Mouse (Mus musculus) midbrain, embryonic 14.5 days (tissue): ENCODE data around the gene Cmtm3. TPM values are rescaled to one million over a fixed set of nuclear protein-coding genes. Genes with fewer than 3 reads are reported as not detected.

Experiments
- ATAC-seq: fragments of 200-750 bp; cut with Nextera tagmentation; 2 replicates; pipeline ENCODE4 v1.8.0; 2017; ENCODE audit warnings: moderate number of reproducible peaks, moderate library complexity; ENCODE audit not compliant: low FRiP score, low TSS enrichment
- DNase-seq: peaks from one replicate; pipeline ENCODE4 v3.0.0-alpha.2; 2015
- H3K27ac ChIP-seq: fragments of 300-500 bp; sonication (generic); replicated peaks from 2 replicates; pipeline ENCODE4 v1.5.1; 2014; ENCODE audit warnings: mild to moderate bottlenecking, low read depth, low read length, moderate library complexity
- H3K27me3 ChIP-seq: fragments of 300-500 bp; sonication (generic); 2 replicates; pipeline ENCODE4 v1.6.1; 2014; ENCODE audit warnings: low read length, control low read depth, mixed read lengths; ENCODE audit not compliant: control insufficient read depth, insufficient read depth
- H3K36me3 ChIP-seq: fragments of 300-500 bp; sonication (generic); 2 replicates; pipeline ENCODE4 v1.6.1; 2014; ENCODE audit warnings: low read length, control low read depth; ENCODE audit not compliant: control insufficient read depth, insufficient read depth
- H3K4me1 ChIP-seq: fragments of 300-500 bp; sonication (generic); 2 replicates; pipeline ENCODE4 v1.6.1; 2014; ENCODE audit warnings: mild to moderate bottlenecking, antibody characterized with exemption, low read length, control low read depth; ENCODE audit not compliant: control insufficient read depth, insufficient read depth
- H3K4me2 ChIP-seq: fragments of 300-500 bp; sonication (generic); 2 replicates; pipeline ENCODE4 v1.6.1; 2014; ENCODE audit warnings: mild to moderate bottlenecking, low read length, moderate library complexity
- H3K4me3 ChIP-seq: fragments of 300-500 bp; sonication (generic); replicated peaks from 2 replicates; pipeline ENCODE4 v1.5.1; 2014; ENCODE audit warnings: low read depth, low read length
- H3K9ac ChIP-seq: fragments of 300-500 bp; sonication (generic); replicated peaks from 2 replicates; pipeline ENCODE4 v1.6.1; 2014; ENCODE audit warnings: mild to moderate bottlenecking, low read length, moderate library complexity
- H3K9me3 ChIP-seq: fragments of 300-500 bp; sonication (generic); 2 replicates; pipeline ENCODE4 v1.6.1; 2016; ENCODE audit warnings: low read length, control low read depth, mixed read lengths; ENCODE audit not compliant: control insufficient read depth
- WGBS: fragments of 180-500 bp; shearing (Covaris S2); extraction: QIAGEN DNeasy Blood & Tissue Kit; methylation state at CpG from one replicate; pipeline ENCODE4 v1.1.7; 2014; 5-methylcytosine and 5-hydroxymethylcytosine counted together
- polyA plus RNA-seq: library from polyadenylated mRNA; unstranded; fragments of >200 nt; fragmentation: Nextera tagmentation; extraction: Ambion mirVana; gene quantifications from 2 replicates; pipeline ENCODE4 v1.2.1, GENCODE M21; 2014

Cmtm3 gene
- polyA plus RNA-seq, 1 experiment from 2014 or later = 36.9 TPM

- Histone ChIP-seq H3K9me3 (no peaks in the 10 kb centered on the region), H3K27ac (no peak overlapping the region), H3K4me2 (no peak overlapping the region), H3K9ac (no peak overlapping the region), H3K4me3 (no peak overlapping the region), H3K4me1 (peaks cover 16% of the 10 kb centered on the region), H3K36me3 (no peaks in the 10 kb centered on the region), H3K27me3 (no peaks in the 10 kb centered on the region)
- WGBS = 84% methylated on average over 5 of the region's 5 CpGs
- no peak for DNase-seq
- no peak for ATAC-seq
These were observed 41.8 kb downstream of the Cmtm3 start for GRCm38 (mm10) chr8:104380961-104381411.

- H3K4me2 ChIP-seq = no peak overlapping the region
- 86% methylated on average over 2 of the region's 2 CpGs for WGBS
- no peak overlapping the region for H3K9ac ChIP-seq
- H3K4me1 ChIP-seq = peaks cover 25% of the 10 kb centered on the region
- no peaks in the 10 kb centered on the region for H3K27me3 ChIP-seq
- no peaks in the 10 kb centered on the region for H3K9me3 ChIP-seq
- H3K4me3 ChIP-seq = no peak overlapping the region
- no peaks in the 10 kb centered on the region for H3K36me3 ChIP-seq
- no peak overlapping the region for H3K27ac ChIP-seq
- ATAC-seq (no peak), DNase-seq (no peak)
These were observed 44.1 kb downstream of the Cmtm3 start for GRCm38 (mm10) chr8:104383296-104383695.

- H3K27ac ChIP-seq = no peak overlapping the region
- H3K36me3 ChIP-seq = no peaks in the 10 kb centered on the region
- WGBS = 63% methylated on average over 3 of the region's 3 CpGs
- H3K9me3 ChIP-seq = no peaks in the 10 kb centered on the region
- DNase-seq (no peak), ATAC-seq (no peak)
- H3K4me3 ChIP-seq = no peak overlapping the region
- H3K4me2 ChIP-seq = no peak overlapping the region
- no peaks in the 10 kb centered on the region for H3K27me3 ChIP-seq
- H3K4me1 ChIP-seq = peaks cover 25% of the 10 kb centered on the region
- H3K9ac ChIP-seq = no peak overlapping the region
These were observed 44.8 kb downstream of the Cmtm3 start for GRCm38 (mm10) chr8:104383977-104384376.

- 20% methylated on average over 4 of the region's 4 CpGs for WGBS
- Histone ChIP-seq H3K4me1 (peaks cover 25% of the 10 kb centered on the region), H3K36me3 (no peaks in the 10 kb centered on the region), H3K27me3 (no peaks in the 10 kb centered on the region), H3K4me2 (no peak overlapping the region), H3K9me3 (no peaks in the 10 kb centered on the region), H3K27ac (no peak overlapping the region), H3K4me3 (no peak overlapping the region), H3K9ac (no peak overlapping the region)
- no peak for DNase-seq
- ATAC-seq = no peak
These were observed 47.5 kb downstream of the Cmtm3 start for GRCm38 (mm10) chr8:104386693-104387092.

GRCm38 (mm10) chr8:104387501-104387900, 48.3 kb downstream of the Cmtm3 start:
- ATAC-seq (no peak), DNase-seq (no peak)
- Histone ChIP-seq H3K4me3 (no peak overlapping the region), H3K4me1 (peaks cover 25% of the 10 kb centered on the region), H3K4me2 (no peak overlapping the region), H3K27ac (no peak overlapping the region), H3K27me3 (no peaks in the 10 kb centered on the region), H3K36me3 (no peaks in the 10 kb centered on the region), H3K9me3 (no peaks in the 10 kb centered on the region), H3K9ac (no peak overlapping the region)
- whole genome bisulfite sequencing = 74% methylated on average over 7 of the region's 7 CpGs

- WGBS = 87% methylated on average over 2 of the region's 2 CpGs
- no peak for ATAC-seq
These were observed 48.8 kb downstream of the Cmtm3 start for GRCm38 (mm10) chr8:104387980-104388379.

GRCm38 (mm10) chr8:104390245-104390644, 51.0 kb downstream of the Cmtm3 start:
- Histone ChIP-seq H3K27ac (no peak overlapping the region), H3K9me3 (no peaks in the 10 kb centered on the region), H3K4me2 (no peak overlapping the region), H3K27me3 (no peaks in the 10 kb centered on the region), H3K9ac (no peak overlapping the region), H3K36me3 (no peaks in the 10 kb centered on the region), H3K4me3 (no peak overlapping the region), H3K4me1 (peaks cover 32% of the 10 kb centered on the region)
- WGBS = 86% methylated on average over 8 of the region's 8 CpGs
- ATAC-seq (no peak), DNase-seq (no peak)

More at GRCm38 (mm10) chr8:104387980-104388379, 48.8 kb downstream of the Cmtm3 start:
- H3K27ac ChIP-seq = no peak overlapping the region
- H3K9me3 ChIP-seq = no peaks in the 10 kb centered on the region
- peak; percentile 24 for DNase-seq
- no peak overlapping the region for H3K9ac ChIP-seq
- no peak overlapping the region for H3K4me3 ChIP-seq
- peaks cover 22% of the 10 kb centered on the region for H3K4me1 ChIP-seq
- no peaks in the 10 kb centered on the region for H3K36me3 ChIP-seq
- H3K27me3 ChIP-seq = no peaks in the 10 kb centered on the region
- H3K4me2 ChIP-seq = no peak overlapping the region

GRCm38 (mm10) chr8:104393139-104393538, 53.9 kb downstream of the Cmtm3 start:
- Histone ChIP-seq H3K9me3 (no peaks in the 10 kb centered on the region), H3K4me1 (peaks cover 13% of the 10 kb centered on the region), H3K27me3 (no peaks in the 10 kb centered on the region), H3K4me2 (no peak overlapping the region), H3K9ac (no peak overlapping the region), H3K27ac (no peak overlapping the region), H3K4me3 (no peak overlapping the region), H3K36me3 (no peaks in the 10 kb centered on the region)
- no peak for DNase-seq
- ATAC-seq = no peak
- 97% methylated on average over 7 of the region's 7 CpGs for WGBS

GRCm38 (mm10) chr8:104393767-104394166, 54.6 kb downstream of the Cmtm3 start:
- H3K9ac ChIP-seq = no peak overlapping the region

More at GRCm38 (mm10) chr8:104393767-104394166, 54.6 kb downstream of the Cmtm3 start:
- Histone ChIP-seq H3K4me3 (no peak overlapping the region), H3K27ac (no peak overlapping the region), H3K9me3 (no peaks in the 10 kb centered on the region), H3K4me2 (peak overlapping the region; percentile 85), H3K27me3 (no peaks in the 10 kb centered on the region), H3K36me3 (no peaks in the 10 kb centered on the region), H3K4me1 (peaks cover 13% of the 10 kb centered on the region)
- no peak for ATAC-seq
- no peak for DNase-seq
- WGBS = 81% methylated on average over 6 of the region's 6 CpGs
